In the genomic region with DNA sequence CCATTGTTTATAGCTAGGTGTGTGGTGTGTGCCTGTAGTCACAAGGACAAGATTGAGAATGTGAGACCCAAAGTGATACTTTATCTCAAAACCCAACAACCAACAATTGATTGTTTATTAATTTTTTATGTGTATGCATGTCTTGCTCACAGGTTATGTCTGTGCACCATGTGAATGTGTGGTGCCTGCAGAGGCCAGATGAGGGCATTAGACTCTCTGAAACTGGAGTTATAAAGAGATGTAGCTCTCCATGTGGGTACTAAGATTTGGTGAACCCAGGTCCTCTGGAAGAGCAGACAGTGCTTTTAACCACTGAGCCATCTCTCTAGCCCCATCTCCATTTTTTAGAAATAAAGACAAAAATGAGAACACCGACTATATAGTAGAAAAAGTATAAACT, we compare ENCODE assay signal across 18 mouse cellular contexts. TPM values are rescaled to one million over a fixed set of nuclear protein-coding genes. Genes with fewer than 3 reads are reported as not detected.
A peak's percentile ranks its signal among the peaks of the same experiment; 100 is the strongest.
DNase-seq lines count a peak whose midpoint lies in the region; ATAC-seq and TF ChIP-seq lines count a peak whose summit lies in the region.
"Had no signal": no experiment of that assay in that cellular context is flagged by ENCODE, and none has a peak within 500 bp of the region (broad histone marks: within the 10 kb centered on the region; RNA-seq: fewer than 3 reads in every experiment).

No protein-coding gene starts in this region.

- peaks cover 11% of the 10 kb centered on the region for H3K4me1 ChIP-seq in heart, adult 2 months (ENCODE audit: control insufficient read depth, insufficient read depth, low read length)
- H3K4me1 ChIP-seq: forebrain, embryonic 12.5 days had no signal

- H3K4me3 ChIP-seq in heart, adult 2 months, result no peak overlapping the region
- H3K4me3 ChIP-seq in layer of hippocampus, adult 2 months, result no peak overlapping the region
- H3K4me3 ChIP-seq: embryonic facial prominence, embryonic 12.5 days; forebrain, embryonic 12.5 days; heart, embryonic 13.5 days; hindbrain, embryonic 12.5 days had no signal

- intact Hi-C loops in heart, adult 2 months (cut with DNase I), result no loop called here
- intact Hi-C loops in heart, postnatal 36 days (cut with DNase I), result no loop called here

- no peak for ATAC-seq in megakaryocyte, adult 5-6 weeks (ENCODE audit: poor library complexity, severe bottlenecking)
- ATAC-seq: forebrain, embryonic 16.5 days had no signal

- TF ChIP-seq POLR2A in heart, adult 2 months (IDR thresholded peaks at IDR 0.05; ENCODE audit: insufficient read depth, low read depth, low read length), result no peak

- DNase-seq in heart, adult 2 months, result no peak
- no peak for DNase-seq in heart, postnatal 36 days
- DNase-seq in layer of hippocampus, adult 2 months (ENCODE audit: low spot score in 2 of 2), result no peak
- no peak for DNase-seq in layer of hippocampus, postnatal 10 days (ENCODE audit: low spot score in 2 of 2)
- peak; percentile 51 for DNase-seq in thymus, postnatal 0 days (ENCODE audit: low spot score)
- DNase-seq in thymus, postnatal 4 days, result no peak
- DNase-seq: adrenal gland, postnatal 10 days; cerebellum, adult 11-12 months; cerebellum, adult 9-10 months; cerebellum, postnatal 25 days; gastrocnemius, postnatal 25 days; heart, postnatal 4 days had no signal

- no peaks in the 10 kb centered on the region; the same call in 1 of the 2 replicates for H3K27me3 ChIP-seq in heart, adult 2 months (ENCODE audit: control insufficient read depth, insufficient read depth, low read length)
- H3K27me3 ChIP-seq: embryonic facial prominence, embryonic 12.5 days; forebrain, embryonic 12.5 days; heart, embryonic 13.5 days; hindbrain, embryonic 12.5 days had no signal

- no peak overlapping the region for H3K9ac ChIP-seq in heart, adult 2 months (ENCODE audit: low read depth, low read length)
- H3K9ac ChIP-seq: embryonic facial prominence, embryonic 12.5 days; forebrain, embryonic 12.5 days; heart, embryonic 13.5 days; hindbrain, embryonic 12.5 days had no signal

- peaks cover 13% of the 10 kb centered on the region for H3K79me2 ChIP-seq in heart, adult 2 months (replicated peaks; ENCODE audit: control insufficient read depth, insufficient read depth, low read length)

- H3K27ac ChIP-seq in heart, adult 2 months, result no peak overlapping the region
- H3K27ac ChIP-seq in layer of hippocampus, adult 2 months, result no peak overlapping the region
- H3K27ac ChIP-seq: embryonic facial prominence, embryonic 12.5 days; forebrain, embryonic 12.5 days; heart, embryonic 13.5 days; hindbrain, embryonic 12.5 days had no signal

- peak; percentile 25; the same call in 1 of the 2 replicates for TF ChIP-seq CTCF in heart, adult 2 months (IDR thresholded peaks at IDR 0.05)
- TF ChIP-seq CTCF in layer of hippocampus, adult 2 months (conservative IDR thresholded peaks at IDR 0.05), result peak; percentile 26; the same call in 1 of the 2 replicates

- peaks cover 13% of the 10 kb centered on the region for H3K36me3 ChIP-seq in heart, adult 2 months (ENCODE audit: control insufficient read depth, insufficient read depth, low read length)
- H3K36me3 ChIP-seq: embryonic facial prominence, embryonic 12.5 days; forebrain, embryonic 12.5 days; heart, embryonic 13.5 days; hindbrain, embryonic 12.5 days had no signal

- TF ChIP-seq EP300 in heart, adult 2 months (IDR thresholded peaks at IDR 0.05; ENCODE audit: insufficient read depth, low read depth, low read length), result no peak

- WGBS in heart, adult 2 months, result 94% methylated on average over 1 of the region's 1 CpGs

RNA-seq across cellular contexts. Expression of gene Tmem131, which starts 31.2 kb away (rescaled TPM):
- 10 to 100 TPM; 28.1 to 30.0 TPM for total RNA-seq in heart, adult 2 months (2021)
- 13.0 and 17.0 TPM in 2 replicates for polyA plus RNA-seq in heart, adult 2 months (2012; rRNA removed)
- total RNA-seq in heart, postnatal 36 days (2021), result 10 to 100 TPM; 32.9 to 35.9 TPM
- 10 to 100 TPM; 58.1 to 62.1 TPM for total RNA-seq in layer of hippocampus, adult 2 months (2021)
- 10 to 100 TPM; 58.1 to 60.5 TPM for total RNA-seq in layer of hippocampus, postnatal 10 days (2021)
- polyA plus RNA-seq in thymus, postnatal 0 days (2015; fragmentation: Nextera tagmentation; extraction: Ambion mirVana), result 13.6 and 15.2 TPM in 2 replicates
- 65.6 and 68.7 TPM in 2 replicates for total RNA-seq in megakaryocyte, adult 5-6 weeks (2015)
- 20.3 and 32.8 TPM in 2 replicates for total RNA-seq in megakaryocyte, adult 5-6 weeks (2017)
